Mouse (Mus musculus): ENCODE data around the gene Vdr. TPM values are rescaled to one million over a fixed set of nuclear protein-coding genes. Genes with fewer than 3 reads are reported as not detected.

Gene Vdr
- polyA plus RNA-seq, 1 experiment from 2014 or later: 0.51 TPM

GRCm38 (mm10) chr15:97907801-97908751 is 2.4 kb downstream of the Vdr start:
- H3K27me3 ChIP-seq (ENCODE audit: insufficient read depth, poor library complexity, severe bottlenecking): peaks cover 70% of the 10 kb centered on the region

GRCm38 (mm10) chr15:97907202-97907601 is 3.2 kb downstream of the Vdr start:
- no peak for DNase-seq (ENCODE audit: low spot score)
- peaks cover 70% of the 10 kb centered on the region for H3K27me3 ChIP-seq (ENCODE audit: insufficient read depth, poor library complexity, severe bottlenecking)
- WGBS: 49% methylated on average over 5 of the region's 5 CpGs

More at GRCm38 (mm10) chr15:97907801-97908751, 2.4 kb downstream of the Vdr start:
- no peaks in the 10 kb centered on the region for H3K36me3 ChIP-seq
- whole genome bisulfite sequencing: 2% methylated on average over 59 of the region's 59 CpGs
- peaks cover 27% of the 10 kb centered on the region for H3K4me1 ChIP-seq (replicated peaks)
- no peaks in the 10 kb centered on the region for H3K9me3 ChIP-seq
- H3K4me3 ChIP-seq: peak overlapping the region; percentile 61
- DNase-seq (ENCODE audit: low spot score): peak; percentile 78
- H3K27ac ChIP-seq: peak overlapping the region; percentile 35; the same call in 1 of the 2 replicates

GRCm38 (mm10) chr15:97905281-97905680 is 5.1 kb downstream of the Vdr start:
- Histone ChIP-seq H3K36me3 (no peaks in the 10 kb centered on the region), H3K27ac (no peak overlapping the region), H3K9me3 (no peaks in the 10 kb centered on the region), H3K4me3 (no peak overlapping the region), H3K4me1 (replicated peaks) (peaks cover 27% of the 10 kb centered on the region), H3K27me3 (ENCODE audit: insufficient read depth, poor library complexity, severe bottlenecking) (peaks cover 59% of the 10 kb centered on the region)
- WGBS: 72% methylated on average over 6 of the region's 6 CpGs
- DNase-seq (ENCODE audit: low spot score): no peak

More at GRCm38 (mm10) chr15:97907202-97907601, 3.2 kb downstream of the Vdr start:
- no peak overlapping the region for H3K27ac ChIP-seq
- no peaks in the 10 kb centered on the region for H3K9me3 ChIP-seq
- peak overlapping the region; percentile 61; the same call in 1 of the 2 replicates for H3K4me3 ChIP-seq
- no peaks in the 10 kb centered on the region for H3K36me3 ChIP-seq
- peaks cover 27% of the 10 kb centered on the region for H3K4me1 ChIP-seq (replicated peaks)

GRCm38 (mm10) chr15:97904339-97904991 is 6.0 kb downstream of the Vdr start:
- WGBS: 66% methylated on average over 11 of the region's 11 CpGs
- no peak overlapping the region for H3K4me3 ChIP-seq
- no peak for DNase-seq (ENCODE audit: low spot score)
- H3K4me1 ChIP-seq (replicated peaks): peaks cover 27% of the 10 kb centered on the region
- H3K36me3 ChIP-seq: no peaks in the 10 kb centered on the region
- peaks cover 51% of the 10 kb centered on the region for H3K27me3 ChIP-seq (ENCODE audit: insufficient read depth, poor library complexity, severe bottlenecking)
- H3K9me3 ChIP-seq: no peaks in the 10 kb centered on the region
- no peak overlapping the region for H3K27ac ChIP-seq

GRCm38 (mm10) chr15:97903261-97904009 is 7.0 kb downstream of the Vdr start:
- Histone ChIP-seq H3K27me3 (ENCODE audit: insufficient read depth, poor library complexity, severe bottlenecking) (peaks cover 40% of the 10 kb centered on the region), H3K27ac (no peak overlapping the region), H3K4me1 (replicated peaks) (peaks cover 23% of the 10 kb centered on the region), H3K4me3 (no peak overlapping the region), H3K36me3 (no peaks in the 10 kb centered on the region), H3K9me3 (no peaks in the 10 kb centered on the region)
- WGBS: 83% methylated on average over 15 of the region's 15 CpGs
- no peak for DNase-seq (ENCODE audit: low spot score)

GRCm38 (mm10) chr15:97900991-97901390 is 9.4 kb downstream of the Vdr start:
- WGBS: 88% methylated on average over 9 of the region's 9 CpGs
- no peaks in the 10 kb centered on the region for H3K36me3 ChIP-seq
- H3K9me3 ChIP-seq: no peaks in the 10 kb centered on the region
- no peak overlapping the region for H3K4me3 ChIP-seq
- peaks cover 16% of the 10 kb centered on the region for H3K27me3 ChIP-seq (ENCODE audit: insufficient read depth, poor library complexity, severe bottlenecking)
- peaks cover 14% of the 10 kb centered on the region for H3K4me1 ChIP-seq (replicated peaks)
- DNase-seq (ENCODE audit: low spot score): no peak
- H3K27ac ChIP-seq: no peak overlapping the region

GRCm38 (mm10) chr15:97900336-97900912 is 10.0 kb downstream of the Vdr start:
- Histone ChIP-seq H3K9me3 (no peaks in the 10 kb centered on the region), H3K4me3 (no peak overlapping the region), H3K36me3 (no peaks in the 10 kb centered on the region), H3K27ac (no peak overlapping the region), H3K4me1 (replicated peaks) (peaks cover 17% of the 10 kb centered on the region), H3K27me3 (ENCODE audit: insufficient read depth, poor library complexity, severe bottlenecking) (peaks cover 10% of the 10 kb centered on the region)
- WGBS: 82% methylated on average over 12 of the region's 12 CpGs
- no peak for DNase-seq (ENCODE audit: low spot score)

GRCm38 (mm10) chr15:97899714-97900113 is 10.7 kb downstream of the Vdr start:
- Histone ChIP-seq H3K9me3 (no peaks in the 10 kb centered on the region), H3K27me3 (ENCODE audit: insufficient read depth, poor library complexity, severe bottlenecking) (peaks cover 5% of the 10 kb centered on the region; the same call in 1 of the 2 replicates), H3K4me1 (replicated peaks) (peaks cover 17% of the 10 kb centered on the region), H3K36me3 (no peaks in the 10 kb centered on the region), H3K27ac (no peak overlapping the region), H3K4me3 (no peak overlapping the region)
- WGBS: 82% methylated on average over 8 of the region's 8 CpGs
- DNase-seq (ENCODE audit: low spot score): no peak

- H3K4me3 ChIP-seq: no peak overlapping the region
- 0 out of 2 replicates have a peak overlapping the region, but pooled peaks have one; percentile 29 for H3K27ac ChIP-seq
- peaks cover 8% of the 10 kb centered on the region; the same call in 1 of the 2 replicates for H3K4me1 ChIP-seq (replicated peaks)
- H3K27me3 ChIP-seq (ENCODE audit: insufficient read depth, poor library complexity, severe bottlenecking): no peaks in the 10 kb centered on the region
- no peak for DNase-seq (ENCODE audit: low spot score)
- 88% methylated on average over 5 of the region's 5 CpGs for WGBS
- no peaks in the 10 kb centered on the region for H3K36me3 ChIP-seq
- no peaks in the 10 kb centered on the region for H3K9me3 ChIP-seq
Observed at GRCm38 (mm10) chr15:97898791-97899190, 11.6 kb downstream of the Vdr start.

- Histone ChIP-seq H3K4me3 (no peak overlapping the region), H3K36me3 (no peaks in the 10 kb centered on the region), H3K4me1 (replicated peaks) (peaks cover 8% of the 10 kb centered on the region; the same call in 1 of the 2 replicates), H3K27me3 (ENCODE audit: insufficient read depth, poor library complexity, severe bottlenecking) (no peaks in the 10 kb centered on the region), H3K27ac (no peak overlapping the region), H3K9me3 (no peaks in the 10 kb centered on the region)
- no peak for DNase-seq (ENCODE audit: low spot score)
- WGBS: 82% methylated on average over 16 of the region's 16 CpGs
Observed at GRCm38 (mm10) chr15:97896861-97897654, 13.4 kb downstream of the Vdr start.

GRCm38 (mm10) chr15:97896347-97896746 is 14.1 kb downstream of the Vdr start:
- Histone ChIP-seq H3K27me3 (ENCODE audit: insufficient read depth, poor library complexity, severe bottlenecking) (no peaks in the 10 kb centered on the region), H3K4me1 (replicated peaks) (peaks cover 8% of the 10 kb centered on the region; the same call in 1 of the 2 replicates), H3K9me3 (no peaks in the 10 kb centered on the region), H3K36me3 (no peaks in the 10 kb centered on the region), H3K27ac (0 out of 2 replicates have a peak overlapping the region, but pooled peaks have one; percentile 13), H3K4me3 (no peak overlapping the region)
- no peak for DNase-seq (ENCODE audit: low spot score)
- 78% methylated on average over 9 of the region's 9 CpGs for WGBS

Data from hindbrain, embryonic 10.5 days (tissue).